Mouse (Mus musculus): ENCODE data around the gene Siae.
A peak's percentile ranks its signal among the peaks of the same experiment; 100 is the strongest.

The Siae gene

DNA sequence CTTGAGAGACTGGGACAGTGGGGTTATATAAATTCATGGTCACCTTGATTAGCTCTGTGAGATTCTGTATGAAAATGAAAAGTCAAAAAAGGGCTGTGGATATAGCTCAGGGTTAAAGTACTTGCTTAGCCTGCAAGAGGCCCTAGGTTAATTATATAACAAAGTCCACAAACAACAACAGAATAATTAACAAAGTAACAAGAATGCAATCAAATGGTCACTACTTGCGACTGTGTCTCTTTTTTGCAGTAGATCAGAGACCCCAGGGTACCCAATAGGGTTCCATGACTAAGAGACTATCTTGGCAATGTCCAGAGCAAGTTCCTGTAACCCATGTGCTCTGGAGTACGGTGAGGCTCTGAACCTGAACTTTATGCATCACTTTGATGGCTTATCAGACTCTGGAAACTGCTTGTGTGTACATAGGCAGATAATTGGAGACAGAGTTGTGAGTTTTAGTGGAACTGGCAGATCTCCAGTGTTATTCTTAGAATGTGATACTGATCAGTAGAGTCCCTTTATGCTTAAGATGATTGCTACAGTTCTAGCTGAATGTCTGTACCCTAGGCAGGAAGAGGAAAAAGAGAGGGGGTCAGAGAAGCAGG lies 13.8 kb downstream of the Siae start:
- DNase-seq (ENCODE audit: low spot score in 2 of 2) = no peak

DNA sequence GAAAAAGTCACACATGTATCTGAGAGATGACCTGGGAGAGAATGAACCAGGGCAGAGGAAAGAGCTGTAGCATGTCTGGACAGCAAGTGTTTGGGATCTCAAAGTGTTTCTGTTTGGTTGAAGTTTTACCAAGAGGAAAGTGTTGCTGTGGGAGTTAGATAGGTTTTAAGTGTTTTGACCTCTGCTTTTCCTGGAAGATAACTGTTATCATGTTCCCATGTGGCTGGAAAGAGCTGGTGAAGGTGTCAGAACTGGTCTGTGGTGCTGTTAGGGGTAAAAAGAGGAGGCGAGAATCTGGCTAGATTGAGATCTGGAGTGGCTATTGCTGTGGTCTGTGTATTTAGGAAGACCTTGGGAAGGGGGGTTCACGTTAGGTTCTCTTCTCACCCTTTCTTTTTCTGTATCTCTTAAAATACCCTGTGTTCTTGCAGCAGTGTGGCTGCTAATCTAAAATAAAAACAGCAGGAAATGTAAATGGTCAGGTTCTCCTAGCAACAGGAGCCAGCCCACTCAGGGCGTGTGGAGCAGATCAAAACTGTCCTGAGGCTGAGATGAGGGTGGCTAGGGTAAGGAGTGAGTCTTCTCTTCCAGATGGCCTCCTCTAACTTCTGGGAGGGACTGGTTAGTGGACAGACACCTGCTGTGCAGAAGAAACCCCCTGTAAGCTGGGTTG lies 16.8 kb downstream of the Siae start:
- no peak for DNase-seq (ENCODE audit: low spot score in 2 of 2)

DNA sequence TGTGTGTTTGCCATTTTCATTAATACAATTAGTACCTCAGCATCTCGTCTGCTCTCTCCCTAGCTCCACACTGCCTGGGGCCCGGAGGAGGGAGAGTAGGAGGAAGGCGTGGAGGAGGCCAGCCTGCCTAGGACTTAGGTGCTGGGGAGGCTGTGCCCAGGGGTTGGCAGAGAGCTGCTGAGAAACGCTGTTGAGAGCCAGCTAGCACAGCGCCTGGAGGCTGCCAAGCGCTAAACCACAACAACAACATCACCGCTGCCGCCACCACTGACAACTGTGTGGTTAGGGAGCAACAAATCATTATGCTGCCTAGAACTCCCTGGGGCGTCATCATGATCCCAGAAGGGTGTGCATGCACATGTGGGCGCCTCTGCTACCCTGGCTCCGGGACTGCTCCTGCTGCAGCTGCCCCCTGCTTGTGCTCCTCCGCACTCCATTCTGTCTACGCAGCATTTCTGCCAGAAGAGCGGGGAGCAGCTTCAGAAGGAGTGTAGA lies 21.0 kb downstream of the Siae start:
- DNase-seq (ENCODE audit: low spot score in 2 of 2) = peak; percentile 35 to 68

DNA sequence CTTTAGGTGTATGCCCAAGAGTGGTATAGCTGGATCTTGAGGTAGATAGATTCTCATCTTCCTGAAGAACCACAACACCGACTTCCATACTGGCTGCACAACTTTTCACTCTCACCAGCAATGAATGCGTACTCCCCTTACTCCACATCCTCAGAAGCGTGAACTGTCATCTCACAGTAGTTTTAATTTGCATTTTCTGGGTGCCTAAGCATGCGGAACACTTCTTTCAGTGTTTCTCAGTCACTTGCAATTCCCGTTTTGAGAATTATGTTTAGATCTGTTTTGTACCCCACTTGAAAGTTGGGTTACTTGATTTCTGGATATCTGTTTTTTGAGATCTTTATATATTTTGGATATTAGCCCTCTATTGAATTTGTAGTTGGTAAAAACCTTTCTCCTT lies 28.1 kb downstream of the Siae start:
- no peak for DNase-seq (ENCODE audit: low spot score in 2 of 2)

DNA sequence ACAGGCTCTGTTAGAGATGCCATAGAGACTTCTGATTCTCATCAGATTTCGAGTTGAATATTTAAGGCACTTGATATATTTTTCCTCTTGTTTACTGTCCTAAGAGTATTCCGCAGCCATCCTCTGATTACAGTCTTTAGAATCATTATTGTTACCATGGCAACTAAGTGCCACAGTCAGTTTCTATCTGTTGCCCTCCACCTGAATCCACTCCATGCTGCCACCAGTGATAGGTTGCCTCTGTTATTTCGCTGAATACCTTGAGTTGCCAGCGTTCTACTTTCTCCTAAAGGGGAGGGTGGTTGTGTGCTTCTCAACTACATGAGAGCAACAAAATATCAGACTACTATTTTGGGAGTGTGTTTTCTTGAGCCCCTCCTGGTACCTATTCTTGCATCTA lies 31.2 kb downstream of the Siae start:
- DNase-seq (ENCODE audit: low spot score in 2 of 2) = no peak

DNA sequence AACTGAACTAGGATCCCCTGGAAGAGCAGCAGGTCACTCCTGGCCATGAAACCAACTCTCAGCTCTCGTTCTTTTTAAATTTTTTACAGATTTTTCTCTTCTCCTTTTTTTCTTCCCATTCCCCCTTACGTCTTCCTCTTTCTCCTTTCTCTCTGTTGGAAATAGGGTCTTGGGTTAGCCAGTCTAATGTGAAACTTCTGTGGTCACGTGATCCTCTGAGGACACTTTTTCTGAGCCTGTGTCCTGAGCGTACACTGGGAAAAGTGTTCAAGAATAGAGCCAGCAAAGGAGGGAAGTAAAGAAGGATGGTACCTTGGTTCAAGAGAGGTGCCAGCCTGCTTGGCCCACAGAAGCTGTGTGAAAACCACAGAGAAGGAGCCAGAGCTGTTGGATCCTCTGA lies 34.9 kb downstream of the Siae start:
- no peak for DNase-seq (ENCODE audit: low spot score in 2 of 2)

DNA sequence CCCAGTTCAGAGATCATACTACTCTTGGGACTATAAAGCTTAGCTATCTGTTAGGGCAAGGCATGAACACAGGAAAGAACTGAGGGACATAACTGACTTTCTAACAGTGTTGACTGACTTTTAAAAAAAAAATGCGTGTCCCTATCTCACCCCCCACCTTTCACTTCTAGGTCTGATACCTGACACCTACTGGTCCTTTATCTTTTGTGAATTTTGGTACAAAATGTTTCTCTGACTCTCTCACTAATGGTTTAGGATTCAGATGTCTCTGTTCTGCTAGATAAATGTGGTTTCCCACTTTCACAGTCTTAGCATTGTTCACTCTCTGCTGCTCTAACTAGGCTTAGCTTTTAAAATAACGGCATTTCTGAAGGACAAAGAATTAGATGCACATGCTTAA lies 36.5 kb downstream of the Siae start:
- DNase-seq (ENCODE audit: low spot score in 2 of 2) = no peak

DNA sequence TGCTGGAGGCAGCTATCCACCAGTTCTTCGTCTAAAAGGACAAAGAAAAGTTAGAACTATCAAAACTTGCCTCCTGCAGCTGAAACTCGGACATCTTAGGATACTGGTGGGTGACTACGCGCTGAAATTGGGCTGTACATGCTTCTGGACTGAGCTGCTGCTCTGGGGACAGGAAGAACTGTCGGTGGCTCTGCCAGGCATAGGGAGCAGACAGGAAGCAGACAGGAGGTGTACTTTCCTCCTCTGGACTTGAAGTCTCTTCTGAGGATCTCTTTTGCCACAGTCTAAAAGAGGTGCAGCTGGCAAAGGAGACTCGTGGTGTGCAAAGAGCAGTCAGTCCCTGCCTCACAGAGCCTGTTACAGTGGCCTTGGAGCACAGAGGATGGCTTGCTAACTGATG lies 37.1 kb downstream of the Siae start:
- no peak for DNase-seq (ENCODE audit: low spot score in 2 of 2)

DNA sequence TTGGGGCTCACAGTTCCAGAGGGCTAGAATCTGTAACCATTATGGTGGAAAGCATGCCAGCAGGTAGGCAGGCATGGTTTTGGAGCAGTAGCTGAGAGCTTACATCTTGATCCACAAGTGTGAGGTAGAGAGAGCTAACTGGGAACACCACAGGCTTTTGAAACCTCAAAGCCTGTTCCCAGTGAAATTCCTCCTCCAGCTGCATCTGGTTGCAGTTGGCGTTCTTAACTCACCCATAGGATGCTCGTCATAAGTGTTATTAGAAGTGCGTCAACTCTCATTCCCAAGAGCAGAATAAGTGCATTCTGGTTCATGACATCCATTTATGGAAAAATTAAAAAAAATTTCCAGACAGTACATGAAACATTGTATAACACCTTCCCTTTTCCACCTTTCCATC lies 38.2 kb downstream of the Siae start:
- DNase-seq (ENCODE audit: low spot score in 2 of 2) = no peak

DNA sequence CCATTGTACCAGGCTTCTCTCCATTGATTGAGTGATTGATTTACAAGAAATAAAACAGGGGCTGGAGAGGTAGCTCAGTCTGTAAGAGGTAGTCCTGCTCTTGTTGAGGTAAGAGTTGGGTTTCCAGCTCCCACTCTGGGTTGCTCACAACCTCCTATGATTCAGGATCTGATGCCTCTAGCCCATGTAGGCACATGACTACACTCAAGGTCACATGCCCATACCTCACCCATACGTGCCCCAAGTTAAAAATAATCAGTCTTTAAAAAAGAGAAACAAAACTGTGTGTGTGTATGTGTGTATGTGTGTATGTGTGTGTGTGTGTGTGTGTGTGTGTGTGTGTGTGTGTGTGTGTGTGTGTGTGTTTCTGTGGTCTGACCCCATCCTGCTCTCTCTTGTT lies 40.1 kb downstream of the Siae start:
- no peak for DNase-seq (ENCODE audit: low spot score in 2 of 2)

DNA sequence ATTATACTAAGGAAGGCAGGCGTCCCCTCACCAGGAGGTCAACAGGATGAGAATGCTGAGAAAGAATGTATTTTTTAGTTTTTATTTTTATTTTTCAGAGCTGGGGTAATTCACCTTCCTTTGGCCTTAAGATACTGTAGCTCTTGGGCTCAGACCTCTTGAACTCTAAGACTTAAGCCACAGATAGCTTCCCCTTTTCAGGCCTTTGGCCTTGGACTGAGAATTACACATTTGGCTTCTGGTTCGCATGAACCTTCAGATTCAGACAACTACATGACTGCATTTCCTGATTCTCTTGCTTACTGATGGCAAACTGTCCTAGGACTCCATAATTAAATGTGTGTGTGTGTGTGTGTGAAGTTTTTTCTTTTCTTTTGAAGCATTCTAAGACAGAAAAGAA lies 43.1 kb downstream of the Siae start:
- DNase-seq (ENCODE audit: low spot score in 2 of 2) = no peak

DNA sequence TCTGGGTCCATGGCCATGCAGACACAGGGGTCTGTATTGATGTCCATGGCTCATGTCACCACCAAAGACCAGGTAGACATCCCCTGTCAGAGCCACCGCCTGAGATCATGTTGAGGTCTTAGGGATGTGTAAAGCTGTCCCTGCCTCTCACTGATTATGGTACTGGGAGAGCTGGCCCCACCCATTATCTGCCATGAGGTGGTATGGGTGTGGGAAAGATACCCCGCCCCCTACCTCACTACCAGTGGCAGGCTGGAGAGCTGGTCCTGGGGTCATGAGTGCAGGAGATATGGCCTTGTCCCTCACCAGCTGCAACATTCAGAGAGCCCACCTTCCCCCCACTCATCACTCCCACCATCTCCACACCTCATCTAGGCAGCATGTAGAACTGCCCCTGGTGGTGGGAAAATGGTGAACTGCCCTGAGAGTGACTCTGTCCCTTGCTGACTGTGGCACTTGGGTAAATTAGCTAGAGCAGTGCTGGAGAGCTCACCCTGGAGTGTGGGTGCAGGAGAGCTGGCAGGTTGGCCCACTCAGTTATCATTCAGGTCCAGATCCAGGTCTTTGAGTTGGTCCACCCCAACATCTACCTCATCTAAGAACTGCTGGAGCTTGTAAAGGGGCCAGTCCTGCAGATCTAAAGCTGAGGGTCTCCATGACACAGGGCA lies 45.2 kb downstream of the Siae start:
- no peak for DNase-seq (ENCODE audit: low spot score in 2 of 2)

DNA sequence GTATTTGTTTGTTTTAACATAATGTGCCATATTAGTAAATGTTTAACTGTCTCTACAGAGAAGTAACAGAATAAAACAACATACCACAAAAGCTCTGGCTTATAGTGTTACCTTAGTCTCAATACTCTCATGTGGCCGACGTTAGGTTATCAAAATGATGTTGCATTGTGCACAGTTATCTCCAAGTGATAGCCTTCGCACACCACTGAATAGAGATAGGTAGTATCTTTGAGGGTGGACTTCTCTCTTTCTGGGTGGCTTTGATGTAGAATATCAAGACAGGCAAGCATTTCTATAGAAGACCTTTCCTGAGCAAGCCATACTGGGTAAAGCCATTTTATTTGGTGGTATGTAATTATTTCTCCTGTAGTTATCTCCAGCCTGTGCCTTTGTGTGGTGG lies 49.6 kb downstream of the Siae start:
- no peak for DNase-seq (ENCODE audit: low spot score in 2 of 2)

DNA sequence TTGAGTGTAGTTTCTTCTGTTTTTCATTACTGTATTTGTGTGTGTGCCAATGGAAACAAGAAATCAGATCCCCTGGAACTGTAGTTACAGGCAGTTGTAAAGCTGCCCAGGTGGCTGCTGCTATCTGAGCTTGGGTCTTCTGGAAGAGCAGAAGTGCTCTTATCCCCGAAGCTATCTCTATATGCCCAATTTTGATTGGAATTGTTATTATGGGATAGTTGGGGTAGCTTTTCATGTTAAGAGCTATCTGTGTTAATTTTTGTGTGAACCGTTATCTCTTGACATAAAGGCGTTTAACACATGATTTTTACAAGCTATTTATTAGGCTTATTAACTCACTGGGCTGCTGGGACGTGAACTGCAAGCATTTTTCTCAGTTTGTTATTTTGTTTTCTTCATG lies 54.1 kb downstream of the Siae start:
- DNase-seq (ENCODE audit: low spot score in 2 of 2) = no peak

DNA sequence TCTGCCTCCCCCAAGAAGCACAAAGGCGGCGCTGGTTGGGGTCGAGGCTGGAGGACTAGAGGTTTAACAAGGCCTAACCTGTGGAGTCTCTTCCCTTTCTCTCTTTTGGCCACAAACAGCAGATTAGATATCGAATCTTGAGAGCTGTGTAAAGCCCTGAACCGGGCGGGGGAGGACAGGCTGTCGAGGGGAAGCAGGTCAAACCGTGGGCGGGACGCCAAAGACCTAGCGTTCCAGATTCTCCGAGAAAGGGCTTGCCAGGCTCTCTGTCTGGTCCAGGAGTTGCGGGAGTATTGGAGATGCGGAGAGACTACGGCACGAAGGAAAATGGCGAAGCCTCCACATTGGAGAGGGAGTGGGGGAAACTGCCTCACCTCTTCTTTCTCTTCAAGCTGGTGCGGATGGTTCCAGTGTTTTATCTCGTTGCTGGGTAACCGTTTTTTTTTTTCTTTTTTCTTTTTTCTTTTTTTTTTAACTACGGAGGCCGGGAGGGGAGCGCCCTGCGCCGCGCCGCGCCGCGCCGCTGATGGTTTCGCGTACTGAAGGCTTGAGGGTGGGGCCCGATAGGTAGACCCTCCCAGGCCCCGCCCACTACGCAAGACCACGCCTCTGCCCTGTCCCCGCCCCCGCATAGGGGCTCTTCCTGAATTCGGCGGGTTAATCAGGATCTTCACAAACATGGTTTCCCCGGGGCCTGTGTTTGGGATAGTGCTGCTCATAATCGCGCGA lies 57.8 kb downstream of the Siae start, which contains the start of gene Spa17:
Gene Spa17, minus strand, starts transcription at position 541 of the 729 bp plus-strand sequence.
- peak; percentile 88 to 92 for DNase-seq (ENCODE audit: low spot score in 2 of 2)

DNA sequence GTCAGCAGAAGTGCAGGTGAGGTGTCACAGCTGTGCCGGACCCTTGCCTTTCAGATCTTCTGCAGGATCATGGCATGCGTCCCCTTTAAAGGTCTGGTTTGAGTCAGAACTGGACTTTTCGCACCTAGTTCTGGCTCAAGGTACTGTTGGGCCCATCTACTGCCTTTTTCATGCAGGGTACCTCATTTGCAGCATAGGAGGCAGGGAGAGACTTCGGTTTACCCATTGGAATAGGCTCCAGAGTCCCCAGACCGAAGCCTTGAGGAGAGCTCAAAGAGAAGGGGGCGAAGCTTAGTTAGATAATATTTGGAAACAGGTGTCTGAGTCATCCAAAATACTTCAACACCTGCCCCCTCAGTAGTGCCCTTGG lies 58.4 kb downstream of the Siae start:
- no peak for DNase-seq (ENCODE audit: low spot score in 2 of 2)

DNA sequence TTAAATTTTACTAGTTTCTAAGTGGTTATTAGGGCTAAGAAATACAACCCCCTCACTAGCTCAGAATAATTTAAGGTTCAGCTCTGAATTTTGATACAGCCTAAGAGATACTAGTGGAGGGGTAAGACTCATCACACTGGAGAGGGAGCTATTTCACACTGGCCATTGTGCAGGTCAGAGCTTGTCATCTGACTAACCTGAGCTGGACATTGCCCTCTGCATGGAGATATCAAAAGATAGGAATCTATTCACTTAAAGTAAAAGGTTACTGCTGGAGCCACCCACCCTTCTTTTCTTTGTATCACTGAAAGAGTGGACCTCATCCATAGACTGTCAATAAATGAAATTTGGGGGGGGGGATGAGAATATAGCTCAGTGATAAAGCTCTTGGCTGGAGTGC lies 58.8 kb downstream of the Siae start:
- no peak for DNase-seq (ENCODE audit: low spot score in 2 of 2)

DNA sequence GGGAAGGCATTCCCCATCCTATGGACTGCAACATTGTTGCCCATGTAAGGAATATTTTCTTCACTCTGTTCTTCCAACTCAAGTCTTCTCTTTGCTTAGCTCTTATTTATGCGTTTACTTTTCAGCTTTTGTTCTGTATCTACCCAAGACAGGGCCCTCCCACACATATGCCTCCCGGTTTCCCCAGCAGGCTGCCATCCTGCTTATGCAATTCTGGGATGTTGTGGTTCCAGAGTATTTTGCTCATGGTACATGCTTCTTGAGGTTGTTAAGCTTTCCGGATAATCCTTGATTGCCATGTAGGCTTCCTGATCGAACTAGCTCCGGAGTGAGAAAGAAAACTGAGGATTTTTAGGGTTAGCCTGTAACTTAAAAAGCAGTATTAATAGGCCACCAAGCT lies 59.7 kb downstream of the Siae start:
- no peak for DNase-seq (ENCODE audit: low spot score in 2 of 2)

DNA sequence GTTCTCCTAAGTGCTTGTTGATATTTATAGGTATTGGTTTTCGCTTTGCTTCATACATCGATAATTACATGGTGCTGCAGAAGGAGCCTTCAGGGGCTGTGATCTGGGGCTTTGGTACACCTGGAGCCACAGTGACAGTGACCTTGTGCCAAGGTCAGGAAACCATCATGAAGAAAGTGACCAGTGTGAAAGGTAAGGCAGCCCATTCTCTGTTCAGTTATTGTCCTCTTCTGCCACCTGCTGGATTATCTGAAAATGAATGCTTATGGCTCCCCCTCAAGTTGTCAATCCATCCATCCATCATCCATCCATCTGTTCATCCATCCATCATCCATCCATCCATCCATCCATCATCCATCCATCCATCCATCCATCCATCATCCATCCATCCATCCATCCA lies 61.3 kb downstream of the Siae start:
- no peak for DNase-seq (ENCODE audit: low spot score in 2 of 2)

DNA sequence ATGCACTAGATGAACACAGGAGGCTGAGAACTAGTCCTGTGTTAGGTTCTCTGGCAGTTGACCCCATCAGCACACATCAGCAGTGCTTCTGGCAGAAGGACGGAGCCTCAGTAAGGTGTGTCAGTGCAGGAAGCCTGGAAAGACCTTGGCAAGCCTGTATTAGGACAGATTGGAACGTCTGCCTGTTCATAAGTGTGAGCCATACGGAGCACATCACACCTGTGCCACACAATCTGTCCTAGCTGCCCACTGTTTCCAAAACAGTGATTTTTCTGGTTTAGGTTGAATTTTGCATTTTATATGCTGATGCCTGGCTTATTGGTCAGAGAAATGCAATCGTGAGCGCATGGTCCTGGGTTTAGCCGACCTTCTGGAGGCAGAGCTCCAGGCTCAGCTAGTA lies 65.8 kb downstream of the Siae start:
- no peak for DNase-seq (ENCODE audit: low spot score in 2 of 2)

DNA sequence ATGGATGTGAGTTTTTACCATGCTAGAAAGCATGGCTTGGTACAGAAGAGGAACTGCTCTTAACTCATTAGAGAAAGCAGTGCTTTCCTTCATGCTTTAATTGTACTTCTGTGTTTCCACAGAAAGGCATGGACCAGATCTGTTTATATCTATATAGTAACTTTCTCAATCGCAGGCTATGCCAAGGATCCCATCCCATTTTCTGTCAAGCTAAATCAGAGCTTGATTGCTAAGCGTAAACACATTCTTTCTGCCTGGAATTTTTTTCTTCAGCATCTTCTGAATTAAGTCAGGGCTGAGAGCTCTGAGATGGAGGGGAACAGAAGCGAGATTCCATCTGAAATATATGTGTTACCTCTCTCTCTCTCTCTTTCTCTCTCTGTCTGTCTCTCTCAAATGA lies 68.5 kb downstream of the Siae start:
- no peak for DNase-seq (ENCODE audit: low spot score in 2 of 2)

DNA sequence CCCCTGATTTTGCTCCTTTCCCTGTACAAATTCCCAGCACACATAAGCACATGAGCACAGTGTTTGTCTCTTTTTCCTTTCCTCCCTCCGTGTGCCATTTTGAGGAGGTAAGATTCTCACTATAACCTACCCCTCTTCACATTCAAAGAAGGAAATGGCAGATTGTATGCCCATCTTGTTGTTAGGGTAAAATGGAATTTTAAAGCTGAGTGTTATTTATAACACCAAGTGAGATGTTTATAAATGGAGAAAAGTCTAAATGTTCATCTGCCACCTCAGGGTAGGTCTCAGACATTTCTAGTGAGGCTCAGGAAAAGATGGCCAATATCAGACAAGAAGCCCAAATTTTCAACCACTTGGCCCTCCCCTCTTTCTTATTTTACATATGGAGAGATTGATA lies 69.0 kb downstream of the Siae start:
- DNase-seq (ENCODE audit: low spot score in 2 of 2) = no peak

DNA sequence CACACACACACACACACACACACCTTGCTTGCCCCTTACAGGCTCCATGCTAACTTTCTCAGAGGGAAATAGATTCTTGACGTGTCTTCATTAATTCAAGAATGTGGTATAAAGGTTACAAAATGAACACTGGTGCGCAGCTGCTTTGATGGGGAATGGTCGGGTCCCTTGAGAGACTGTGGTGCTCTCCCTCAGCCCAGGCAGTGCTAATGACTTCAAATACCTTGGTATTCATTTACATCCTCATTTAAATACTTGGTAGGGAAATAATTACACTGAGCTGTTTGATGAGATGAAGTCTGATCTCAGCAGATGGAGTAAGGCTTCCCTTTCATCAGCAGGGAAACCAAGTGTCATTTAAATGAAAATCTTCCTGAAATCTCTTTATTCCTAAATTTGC lies 69.6 kb downstream of the Siae start:
- no peak for DNase-seq (ENCODE audit: low spot score in 2 of 2)

All from spleen, postnatal 4 days (tissue).